Mouse (Mus musculus): ENCODE measurements around the gene Gm20695. TPM values are rescaled to one million over a fixed set of nuclear protein-coding genes. Genes with fewer than 3 reads are reported as not detected.

The Gm20695 gene
- polyA plus RNA-seq, 1 experiment from 2014 or later = 3.3 TPM

GRCm38 (mm10) chr16:3964990-3965389 lies 80.5 kb downstream of the Gm20695 start:
- no peaks in the 10 kb centered on the region for H3K27me3 ChIP-seq (replicated peaks; ENCODE audit: control insufficient read depth, insufficient read depth, low read length)
- no peak overlapping the region for H3K27ac ChIP-seq (ENCODE audit: low read length)
- H3K9ac ChIP-seq (replicated peaks; ENCODE audit: low read depth, low read length) = no peak overlapping the region
- H3K4me2 ChIP-seq (ENCODE audit: low read length) = no peak overlapping the region
- no peaks in the 10 kb centered on the region for H3K9me3 ChIP-seq (ENCODE audit: control insufficient read depth, low read length)
- no peak for ATAC-seq
- 86% methylated on average over 10 of the region's 10 CpGs for WGBS
- no peaks in the 10 kb centered on the region for H3K4me1 ChIP-seq (replicated peaks; ENCODE audit: control insufficient read depth, insufficient read depth, low read length)
- H3K4me3 ChIP-seq (replicated peaks; ENCODE audit: low read length) = no peak overlapping the region
- no peaks in the 10 kb centered on the region for H3K36me3 ChIP-seq (ENCODE audit: control insufficient read depth, insufficient read depth)

- ATAC-seq = no peak
- H3K27me3 ChIP-seq (replicated peaks; ENCODE audit: control insufficient read depth, insufficient read depth, low read length) = no peaks in the 10 kb centered on the region
- H3K4me1 ChIP-seq (replicated peaks; ENCODE audit: control insufficient read depth, insufficient read depth, low read length) = no peaks in the 10 kb centered on the region
- no peak overlapping the region for H3K27ac ChIP-seq (ENCODE audit: low read length)
- no peak overlapping the region for H3K4me2 ChIP-seq (ENCODE audit: low read length)
- H3K9ac ChIP-seq (replicated peaks; ENCODE audit: low read depth, low read length) = no peak overlapping the region
- H3K36me3 ChIP-seq (ENCODE audit: control insufficient read depth, insufficient read depth) = no peaks in the 10 kb centered on the region
- no peaks in the 10 kb centered on the region for H3K9me3 ChIP-seq (ENCODE audit: control insufficient read depth, low read length)
- WGBS = 82% methylated on average over 3 of the region's 3 CpGs
- no peak overlapping the region for H3K4me3 ChIP-seq (replicated peaks; ENCODE audit: low read length)
Measured at GRCm38 (mm10) chr16:3965534-3965933, 81.1 kb downstream of the Gm20695 start.

Small RNAs within 50 kb of the gene (microRNA-seq; reads per million reads assigned to microRNA genes)
- not detected for gene Gm23493

Other genes starting within 250 kb of the Gm20695 start
- not detected in 2 replicates for gene Mefv, start 166.6 kb upstream of the Gm20695 start, polyA plus RNA-seq (2015; fragmentation: Nextera tagmentation; extraction: Ambion mirVana)
- 57.1 and 67.6 TPM in 2 replicates for gene Zfp263, start 140.6 kb upstream of the Gm20695 start, polyA plus RNA-seq (2015; fragmentation: Nextera tagmentation; extraction: Ambion mirVana)
- gene Olfr15, start 53.8 kb upstream of the Gm20695 start, polyA plus RNA-seq (2015; fragmentation: Nextera tagmentation; extraction: Ambion mirVana) = 0.17 TPM in 1 of 2 replicates, not detected in the other
- 3.0 and 3.1 TPM in 2 replicates for gene Zfp174, start 37.4 kb upstream of the Gm20695 start, polyA plus RNA-seq (2015; fragmentation: Nextera tagmentation; extraction: Ambion mirVana)
- gene Naa60, start 12.3 kb upstream of the Gm20695 start, polyA plus RNA-seq (2015; fragmentation: Nextera tagmentation; extraction: Ambion mirVana) = 87.6 and 89.4 TPM in 2 replicates
- 14.0 and 17.5 TPM in 2 replicates for gene Zfp597, start 87 bp upstream of the Gm20695 start, polyA plus RNA-seq (2015; fragmentation: Nextera tagmentation; extraction: Ambion mirVana)
- gene 1700037C18Rik, start 24.0 kb downstream of the Gm20695 start, polyA plus RNA-seq (2015; fragmentation: Nextera tagmentation; extraction: Ambion mirVana) = 12.0 and 13.4 TPM in 2 replicates
- gene Cluap1, start 24.2 kb downstream of the Gm20695 start, polyA plus RNA-seq (2015; fragmentation: Nextera tagmentation; extraction: Ambion mirVana) = 41.0 and 43.4 TPM in 2 replicates
- 0.88 and 1.2 TPM in 2 replicates for gene Nlrc3, start 92.0 kb downstream of the Gm20695 start, polyA plus RNA-seq (2015; fragmentation: Nextera tagmentation; extraction: Ambion mirVana)
- 28.1 and 29.2 TPM in 2 replicates for gene Slx4, start 119.1 kb downstream of the Gm20695 start, polyA plus RNA-seq (2015; fragmentation: Nextera tagmentation; extraction: Ambion mirVana)
- 4.9 and 8.6 TPM in 2 replicates for gene Dnase1, start 152.3 kb downstream of the Gm20695 start, polyA plus RNA-seq (2015; fragmentation: Nextera tagmentation; extraction: Ambion mirVana)
- gene Trap1, start 193.2 kb downstream of the Gm20695 start, polyA plus RNA-seq (2015; fragmentation: Nextera tagmentation; extraction: Ambion mirVana) = 52.7 and 54.5 TPM in 2 replicates

Data from forebrain, embryonic 16.5 days (tissue).